Mouse (Mus musculus) MEL (cell line): ENCODE measurements around the gene Bloc1s5. TPM values are rescaled to one million over a fixed set of nuclear protein-coding genes. Genes with fewer than 3 reads are reported as not detected.

Source experiments
- DNase-seq: peaks from one replicate; pipeline ENCODE4 v3.0.0; 2011; ENCODE audit warnings: low read depth, low spot score
- H3K27ac ChIP-seq: 2 replicates; pipeline ENCODE4 v1.5.1; 2012; ENCODE audit warnings: low read depth, mild to moderate bottlenecking, control low read depth, low read length, moderate library complexity; ENCODE audit not compliant: control insufficient read depth
- H3K27me3 ChIP-seq, 2 experiments: fragments of 150-350 bp in 1 of 2; sonication (generic) in 1 of 2; 2 replicates each; pipeline ENCODE4 v1.6.1; 2012; ENCODE audit warnings: low read length in 2 of 2, mild to moderate bottlenecking in 2 of 2, improper control_type of control experiment in 1 of 2, moderate library complexity in 1 of 2; ENCODE audit not compliant: insufficient read depth in 2 of 2, control insufficient read depth in 1 of 2
- H3K36me3 ChIP-seq, 2 experiments: 2 replicates each; pipeline ENCODE4 v1.6.1; 2012 to 2014; ENCODE audit warnings: low read length in 2 of 2, improper control_type of control experiment in 1 of 2, inconsistent platforms in 1 of 2, mild to moderate bottlenecking in 1 of 2; ENCODE audit not compliant: insufficient read depth in 2 of 2, control insufficient read depth in 1 of 2
- H3K4me1 ChIP-seq, 2 experiments: fragments of 150-350 bp in 1 of 2; sonication (generic) in 1 of 2; 2 replicates each; pipeline ENCODE4 v1.6.1; 2012; ENCODE audit warnings: low read length in 2 of 2, improper control_type of control experiment in 1 of 2, mild to moderate bottlenecking in 1 of 2; ENCODE audit not compliant: insufficient read depth in 2 of 2, control insufficient read depth in 1 of 2
- H3K4me3 ChIP-seq, 2 experiments: fragments of 150-350 bp in 1 of 2; sonication (generic) in 1 of 2; 2 replicates each; pipeline ENCODE4 v1.5.1; 2012; ENCODE audit warnings: low read depth in 2 of 2, low read length in 2 of 2, mild to moderate bottlenecking in 2 of 2, moderate library complexity in 2 of 2, control low read depth in 1 of 2, improper control_type of control experiment in 1 of 2; ENCODE audit not compliant: control insufficient read depth in 1 of 2, insufficient read depth in 1 of 2
- H3K79me2 ChIP-seq: 2 replicates; pipeline ENCODE4 v1.6.1; 2012; ENCODE audit warnings: mild to moderate bottlenecking, low read length, moderate library complexity; ENCODE audit not compliant: control insufficient read depth, poor library complexity, insufficient read depth
- H3K9ac ChIP-seq: 2 replicates; pipeline ENCODE4 v1.6.1; 2012; ENCODE audit warnings: low read depth, mild to moderate bottlenecking, control low read depth, low read length, moderate library complexity; ENCODE audit not compliant: control insufficient read depth, poor library complexity, severe bottlenecking
- H3K9me3 ChIP-seq: fragments of 150-350 bp; sonication (generic); replicated peaks from 2 replicates; pipeline ENCODE4 v1.6.1; 2012; ENCODE audit warnings: mild to moderate bottlenecking, low read length, improper control_type of control experiment, moderate library complexity; ENCODE audit not compliant: insufficient read depth
- BHLHE40 ChIP-seq: IDR thresholded peaks from 2 replicates; pipeline ENCODE4 v1.6.1; 2012; ENCODE audit warnings: low read depth, mild to moderate bottlenecking, inconsistent platforms, low read length, improper control_type of control experiment, borderline replicate concordance
- CHD1 ChIP-seq: IDR thresholded peaks from 2 replicates; pipeline ENCODE4 v1.6.1; 2012; ENCODE audit warnings: low read depth, mild to moderate bottlenecking, inconsistent platforms, low read length, improper control_type of control experiment
- CHD2 ChIP-seq: IDR thresholded peaks from 2 replicates; pipeline ENCODE4 v1.6.1; 2011; ENCODE audit warnings: low read length, improper control_type of control experiment
- E2F4 ChIP-seq: IDR thresholded peaks from 2 replicates; pipeline ENCODE4 v1.6.1; 2011; ENCODE audit warnings: low read depth, low read length, improper control_type of control experiment, borderline replicate concordance
- EP300 ChIP-seq, 2 experiments: IDR thresholded peaks; 2 replicates each; pipeline ENCODE4 v1.6.1; 2011; ENCODE audit warnings: improper control_type of control experiment in 2 of 2, low read length in 2 of 2, low read depth in 1 of 2, mild to moderate bottlenecking in 1 of 2
- GABPA ChIP-seq: IDR thresholded peaks from 2 replicates; pipeline ENCODE4 v1.6.1; 2012; ENCODE audit warnings: low read depth, mild to moderate bottlenecking, inconsistent platforms, low read length, improper control_type of control experiment, moderate library complexity
- GATA1 ChIP-seq: IDR thresholded peaks from 2 replicates; pipeline ENCODE4 v1.6.1; 2011; ENCODE audit warnings: low read depth, low read length, improper control_type of control experiment
- HCFC1 ChIP-seq: IDR thresholded peaks from 2 replicates; pipeline ENCODE4 v1.6.1; 2012; ENCODE audit warnings: low read depth, mild to moderate bottlenecking, inconsistent platforms, low read length, improper control_type of control experiment, moderate library complexity
- JUND ChIP-seq: IDR thresholded peaks from 2 replicates; pipeline ENCODE4 v1.6.1; 2011; ENCODE audit warnings: low read depth, mild to moderate bottlenecking, improper control_type of control experiment, low read length
- MAX ChIP-seq: IDR thresholded peaks from 2 replicates; pipeline ENCODE4 v1.6.1; 2011; ENCODE audit warnings: low read length, improper control_type of control experiment
- MYC ChIP-seq: IDR thresholded peaks from 2 replicates; pipeline ENCODE4 v1.6.1; 2011; ENCODE audit warnings: low read depth, mild to moderate bottlenecking, low read length, improper control_type of control experiment, moderate library complexity
- NELFE ChIP-seq: IDR thresholded peaks from 2 replicates; pipeline ENCODE4 v1.6.1; 2011; ENCODE audit warnings: low read depth, low read length, improper control_type of control experiment
- SIN3A ChIP-seq: IDR thresholded peaks from 2 replicates; pipeline ENCODE4 v1.6.1; 2012; ENCODE audit warnings: low read length, improper control_type of control experiment, inconsistent platforms
- SMC3 ChIP-seq: IDR thresholded peaks from 2 replicates; pipeline ENCODE4 v1.6.1; 2011; ENCODE audit warnings: low read depth, low read length, improper control_type of control experiment
- TAL1 ChIP-seq: IDR thresholded peaks from 2 replicates; pipeline ENCODE4 v1.6.1; 2012; ENCODE audit warnings: mild to moderate bottlenecking, inconsistent platforms, low read length, moderate library complexity, mixed read lengths
- TBP ChIP-seq: IDR thresholded peaks from 2 replicates; pipeline ENCODE4 v1.8.0; 2011; ENCODE audit warnings: low read depth, low read length, improper control_type of control experiment
- USF1 ChIP-seq: IDR thresholded peaks from 2 replicates; pipeline ENCODE4 v1.6.1; 2014; ENCODE audit warnings: low read depth, mild to moderate bottlenecking, inconsistent platforms, low read length, improper control_type of control experiment, moderate library complexity
- ZC3H11A ChIP-seq: IDR thresholded peaks from 2 replicates; pipeline ENCODE4 v1.6.1; 2012; ENCODE audit warnings: low read depth, mild to moderate bottlenecking, inconsistent platforms, low read length, improper control_type of control experiment
- ZKSCAN1 ChIP-seq: IDR thresholded peaks from 2 replicates; pipeline ENCODE4 v1.6.1; 2012; ENCODE audit warnings: low read depth, mild to moderate bottlenecking, inconsistent platforms, low read length, improper control_type of control experiment, moderate library complexity
- ZMIZ1 ChIP-seq: IDR thresholded peaks from 2 replicates; pipeline ENCODE4 v1.6.1; 2012; ENCODE audit warnings: low read depth, mild to moderate bottlenecking, inconsistent platforms, low read length, improper control_type of control experiment, moderate library complexity
- ZNF384 ChIP-seq: IDR thresholded peaks from 2 replicates; pipeline ENCODE4 v1.6.1; 2012; ENCODE audit warnings: low read depth, mild to moderate bottlenecking, inconsistent platforms, low read length, improper control_type of control experiment
- polyA plus RNA-seq, 2 experiments: library from polyadenylated mRNA; stranded (reverse) in 1 of 2; unstranded in 1 of 2; fragments of >175 nt in 1 of 2; fragments of >200 nt in 1 of 2; gene quantifications; 2 replicates each; pipeline versions ENCODE4 v1.2.1 to v1.2.4; 2012; ENCODE audit warnings: low replicate concordance in 2 of 2, low read depth in 1 of 2; ENCODE audit not compliant: insufficient read length in 2 of 2, insufficient read depth in 1 of 2, missing spikeins in 1 of 2
- total RNA-seq: library from RNA; depleted of rRNA; stranded (reverse); fragments of 300-350 nt; gene quantifications from 2 replicates; pipeline ENCODE4 v1.2.3, GENCODE M21; 2012

Bloc1s5 gene
- total and polyA plus RNA-seq, 3 experiments = 12.3 to 16.2 TPM; not detected in 1

DNA sequence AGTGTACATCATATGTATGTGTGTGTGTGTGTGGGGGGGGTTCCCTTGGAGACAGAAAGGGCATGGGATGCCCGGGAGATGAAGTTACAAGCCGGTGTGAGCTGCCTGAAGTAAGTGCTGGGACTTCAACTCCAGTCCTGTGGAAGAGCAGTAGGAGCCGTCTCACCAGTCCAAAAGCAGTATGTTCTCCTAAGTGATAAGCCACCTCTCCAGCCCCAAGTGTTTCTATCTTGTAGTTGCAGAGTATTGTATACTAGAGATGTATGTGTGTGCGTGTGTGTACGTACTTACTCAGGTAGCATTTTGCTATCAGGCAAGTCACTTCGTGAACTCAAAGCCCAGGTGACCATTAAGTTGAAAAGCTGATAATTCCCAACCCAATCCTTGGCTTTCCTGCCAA is 27.8 kb downstream of the Bloc1s5 start:
- Histone ChIP-seq H3K36me3 (peaks cover 0 to 3% of the 10 kb centered on the region in 2 experiments; a peak in 1 of 4 replicates), H3K9ac (no peak overlapping the region), H3K4me1 (peaks cover 0 to 2% of the 10 kb centered on the region in 2 experiments; a peak in 2 of 4 replicates), H3K79me2 (no peaks in the 10 kb centered on the region), H3K4me3 (no peak overlapping the region), H3K9me3 (no peaks in the 10 kb centered on the region), H3K27me3 (no peaks in the 10 kb centered on the region), H3K27ac (no peak overlapping the region)
- DNase-seq = no peak
- no peak for TF ChIP-seq BHLHE40
- no peak for TF ChIP-seq EP300 (IDR thresholded peaks at IDR 0.05; ENCODE audit: low read depth in 1 of 2, low read length in 2 of 2)
- no peak for TF ChIP-seq NELFE
- TF ChIP-seq TAL1 = no peak
- TF ChIP-seq CHD2 = no peak
- no peak for TF ChIP-seq MAX
- no peak for TF ChIP-seq MYC
- no peak for TF ChIP-seq CHD1
- no peak for TF ChIP-seq JUND
- TF ChIP-seq ZC3H11A = no peak
- TF ChIP-seq GABPA = no peak
- no peak for TF ChIP-seq ZNF384
- no peak for TF ChIP-seq GATA1
- no peak for TF ChIP-seq HCFC1
- TF ChIP-seq E2F4 = no peak
- TF ChIP-seq SMC3 = no peak
- no peak for TF ChIP-seq SIN3A
- TF ChIP-seq TBP = no peak
- TF ChIP-seq ZMIZ1 = no peak

DNA sequence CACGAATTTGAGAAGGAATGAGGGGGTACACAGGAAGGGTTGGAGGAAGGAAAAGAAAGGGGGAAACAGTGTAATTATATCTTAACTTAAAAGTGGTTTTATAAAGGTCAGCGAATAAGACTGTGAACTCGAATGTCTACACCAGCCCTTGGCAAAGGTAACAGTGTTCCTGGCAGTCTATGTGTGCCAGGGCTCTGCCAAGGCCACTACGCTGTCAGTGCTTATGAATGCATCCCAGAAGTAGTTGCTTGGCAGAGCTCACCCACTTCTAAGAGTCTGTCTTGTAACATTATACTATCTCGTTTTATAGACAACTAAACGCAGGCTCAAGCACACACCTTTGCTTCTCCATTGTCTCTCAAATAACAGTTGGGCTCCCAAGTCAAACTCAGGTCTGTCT is 29.6 kb downstream of the Bloc1s5 start:
- H3K9ac ChIP-seq = no peak overlapping the region
- H3K79me2 ChIP-seq = no peaks in the 10 kb centered on the region
- DNase-seq = no peak
- no peak for TF ChIP-seq SIN3A
- no peak for TF ChIP-seq USF1
- TF ChIP-seq ZKSCAN1 = no peak
- no peak for TF ChIP-seq CHD1
- H3K9me3 ChIP-seq = no peaks in the 10 kb centered on the region
- H3K4me1 ChIP-seq = peaks cover 0 to 2% of the 10 kb centered on the region in 2 experiments; a peak in 2 of 4 replicates
- H3K4me3 ChIP-seq = no peak overlapping the region
- H3K27me3 ChIP-seq = no peaks in the 10 kb centered on the region
- H3K27ac ChIP-seq = no peak overlapping the region
- peaks cover 0 to 3% of the 10 kb centered on the region in 2 experiments; a peak in 1 of 4 replicates for H3K36me3 ChIP-seq
